Mouse (Mus musculus) kidney, postnatal 10 days (tissue): ENCODE data around the gene Rapgef2.
A peak's percentile ranks its signal among the peaks of the same experiment; 100 is the strongest.
"Not testable (repeated sequence)": the region's sequence is repeated elsewhere in the genome, so short reads cannot be mapped to it uniquely, and the experiment has no call there.

Experiments used
- DNase-seq: peaks from one replicate; pipeline ENCODE4 v3.0.0; 2021; ENCODE audit warnings: mixed read lengths

The Rapgef2 gene

GRCm38 (mm10) chr3:79196708-79197437, 89.4 kb downstream of the Rapgef2 start:
- DNase-seq, result peak; percentile 78

- DNase-seq, result no peak
Observed at GRCm38 (mm10) chr3:79195280-79195679, 91.0 kb downstream of the Rapgef2 start.

- DNase-seq, result no peak
Observed at GRCm38 (mm10) chr3:79194111-79194793, 92.1 kb downstream of the Rapgef2 start.

- DNase-seq, result no peak
Observed at GRCm38 (mm10) chr3:79193001-79193400, 93.3 kb downstream of the Rapgef2 start.

GRCm38 (mm10) chr3:79191981-79192380, 94.3 kb downstream of the Rapgef2 start:
- DNase-seq, result no peak

GRCm38 (mm10) chr3:79191471-79191870, 94.8 kb downstream of the Rapgef2 start:
- DNase-seq, result no peak

GRCm38 (mm10) chr3:79190377-79190776, 95.9 kb downstream of the Rapgef2 start:
- no peak for DNase-seq

- DNase-seq, result no peak
Observed at GRCm38 (mm10) chr3:79187912-79188311, 98.4 kb downstream of the Rapgef2 start.

- no peak for DNase-seq
Observed at GRCm38 (mm10) chr3:79182290-79182689, 104.0 kb downstream of the Rapgef2 start.

GRCm38 (mm10) chr3:79181248-79181991, 104.9 kb downstream of the Rapgef2 start:
- DNase-seq, result peak; percentile 78

- no peak for DNase-seq
Observed at GRCm38 (mm10) chr3:79180086-79180485, 106.2 kb downstream of the Rapgef2 start.

GRCm38 (mm10) chr3:79179499-79180053, 106.7 kb downstream of the Rapgef2 start:
- DNase-seq, result no peak

GRCm38 (mm10) chr3:79178708-79179107, 107.6 kb downstream of the Rapgef2 start:
- DNase-seq, result no peak

- DNase-seq, result peak; percentile 47
Observed at GRCm38 (mm10) chr3:79178070-79178469, 108.2 kb downstream of the Rapgef2 start.

- no peak for DNase-seq
Observed at GRCm38 (mm10) chr3:79177136-79177870, 109.0 kb downstream of the Rapgef2 start.

- no peak for DNase-seq
Observed at GRCm38 (mm10) chr3:79174168-79174567, 112.1 kb downstream of the Rapgef2 start.

GRCm38 (mm10) chr3:79173291-79173690, 113.0 kb downstream of the Rapgef2 start:
- no peak for DNase-seq

- DNase-seq, result not testable (repeated sequence)
Observed at GRCm38 (mm10) chr3:79171146-79171545, 115.2 kb downstream of the Rapgef2 start.

GRCm38 (mm10) chr3:79168168-79168827, 118.0 kb downstream of the Rapgef2 start:
- DNase-seq, result no peak

- no peak for DNase-seq
Observed at GRCm38 (mm10) chr3:79167586-79167985, 118.7 kb downstream of the Rapgef2 start.

- DNase-seq, result no peak
Observed at GRCm38 (mm10) chr3:79161834-79162401, 124.4 kb downstream of the Rapgef2 start.
